Mouse (Mus musculus): ENCODE data around the gene Npw.

Npw gene

DNA sequence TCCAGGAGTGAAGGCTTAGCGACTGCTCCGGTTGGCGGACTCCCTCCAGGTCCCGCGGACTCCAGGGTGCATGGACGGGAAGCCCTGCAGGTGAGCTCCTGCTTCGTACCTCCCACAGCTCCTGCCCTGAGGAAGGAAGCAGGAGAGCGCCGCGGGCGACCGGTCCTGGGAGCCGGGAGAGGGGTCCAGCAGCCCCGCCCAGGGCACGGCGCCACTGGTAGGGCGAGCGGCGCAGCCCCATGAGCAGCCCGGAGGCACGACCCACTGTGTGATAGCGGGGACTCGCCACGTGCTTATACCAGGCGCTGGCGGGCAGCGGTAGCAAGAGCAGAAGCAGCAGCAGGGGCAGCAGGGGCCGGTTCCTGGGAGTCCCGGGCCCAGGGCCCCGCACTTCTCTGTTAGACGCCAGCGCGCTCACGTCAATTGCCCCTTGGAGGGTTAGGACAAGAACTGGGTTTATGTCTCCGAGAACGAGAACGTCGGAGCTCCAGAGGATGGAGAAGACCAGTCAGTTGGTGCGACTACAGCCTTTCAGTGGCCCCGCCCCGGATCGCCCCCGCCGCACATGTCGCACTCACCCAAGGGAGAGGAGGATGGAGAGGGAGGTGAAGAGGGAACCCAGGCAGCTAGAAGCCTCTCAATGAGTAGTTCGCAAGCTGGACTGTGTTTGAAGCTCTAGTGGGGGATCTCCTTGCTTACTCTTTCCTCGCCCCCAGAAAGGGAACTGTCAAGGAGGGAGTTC lies at the start of gene Npw:
TSS of gene Npw (minus strand) at position 441 of the 742 bp plus-strand sequence.
- no peak for DNase-seq (ENCODE audit: low spot score)

- DNase-seq (ENCODE audit: low spot score), result no peak
Observed at GRCm38 (mm10) chr17:24707801-24708425, 49.7 kb upstream of the Npw start.

- DNase-seq (ENCODE audit: low spot score), result peak; percentile 92
Observed at GRCm38 (mm10) chr17:24706982-24707800, 48.9 kb upstream of the Npw start, which contains the start of gene Tbl3. TSS of gene Tbl3 (minus strand) at chr17:24707660.

GRCm38 (mm10) chr17:24705821-24706220 lies 47.6 kb upstream of the Npw start:
- DNase-seq (ENCODE audit: low spot score), result no peak

GRCm38 (mm10) chr17:24701251-24701650 lies 43.0 kb upstream of the Npw start:
- DNase-seq (ENCODE audit: low spot score), result no peak

GRCm38 (mm10) chr17:24699473-24699872 lies 41.2 kb upstream of the Npw start:
- no peak for DNase-seq (ENCODE audit: low spot score)

DNA sequence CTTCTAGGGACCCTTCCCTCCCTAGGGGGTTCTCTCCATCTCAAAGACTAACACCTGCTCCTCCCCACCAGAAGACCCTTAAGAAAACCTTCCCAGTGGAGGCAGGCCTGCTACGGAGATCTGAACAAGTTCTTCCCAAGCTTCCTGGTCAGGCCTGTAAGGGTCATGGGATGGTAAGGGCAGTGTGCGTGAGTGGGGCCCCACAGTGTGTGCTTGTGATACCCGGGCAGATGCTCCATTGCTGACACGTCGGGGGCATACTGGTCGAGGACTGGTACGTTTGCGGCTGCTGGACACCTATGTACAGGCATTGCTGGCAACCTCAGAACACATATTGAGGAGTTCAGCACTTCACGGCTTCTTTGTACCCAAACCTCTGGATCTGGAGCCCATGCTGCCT lies 40.5 kb upstream of the Npw start:
- no peak for DNase-seq (ENCODE audit: low spot score)

- no peak for DNase-seq (ENCODE audit: low spot score)
Observed at GRCm38 (mm10) chr17:24697985-24698384, 39.7 kb upstream of the Npw start.

GRCm38 (mm10) chr17:24696011-24696697 lies 37.9 kb upstream of the Npw start, which contains the start of the genes Gfer and Noxo1:
TSS of gene Gfer (minus strand) at chr17:24696156.
TSS of gene Noxo1 (plus strand) at chr17:24696234.
- DNase-seq (ENCODE audit: low spot score), result peak; percentile 86

DNA sequence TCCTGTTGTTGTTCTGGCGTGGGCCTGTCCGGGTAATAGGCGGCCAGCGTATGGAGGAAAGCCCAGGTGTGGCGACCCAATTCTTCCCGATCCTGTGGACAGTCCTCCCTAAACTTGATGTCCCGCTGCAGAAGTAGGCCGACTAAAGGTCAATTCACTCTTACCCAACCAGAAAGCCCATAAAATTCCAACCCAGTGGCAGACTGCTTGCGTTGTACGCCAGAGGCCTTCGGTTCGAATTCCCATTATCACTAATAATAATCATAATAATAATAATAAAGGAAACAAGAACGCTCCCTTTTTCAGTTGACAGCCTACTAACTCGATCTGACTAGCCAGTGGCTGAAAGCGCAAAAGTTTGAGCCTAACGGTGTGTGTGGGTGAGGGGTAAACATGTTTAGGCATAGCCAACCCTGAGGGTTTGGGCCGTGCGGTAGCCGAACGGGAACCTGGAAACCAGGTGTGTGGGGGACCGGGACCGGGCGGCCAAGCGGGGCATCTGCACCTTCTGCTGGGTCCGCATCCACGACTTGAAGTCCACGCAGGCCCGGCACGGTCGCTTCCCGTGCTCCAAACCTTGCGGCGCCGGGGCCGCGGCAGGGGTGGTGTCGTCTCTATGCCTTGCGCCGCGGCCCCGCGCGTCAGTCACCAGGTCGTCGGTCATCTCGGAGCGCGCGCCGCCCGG lies 37.2 kb upstream of the Npw start:
- no peak for DNase-seq (ENCODE audit: low spot score)

- DNase-seq (ENCODE audit: low spot score), result no peak
Observed at GRCm38 (mm10) chr17:24692385-24692784, 34.1 kb upstream of the Npw start.

DNA sequence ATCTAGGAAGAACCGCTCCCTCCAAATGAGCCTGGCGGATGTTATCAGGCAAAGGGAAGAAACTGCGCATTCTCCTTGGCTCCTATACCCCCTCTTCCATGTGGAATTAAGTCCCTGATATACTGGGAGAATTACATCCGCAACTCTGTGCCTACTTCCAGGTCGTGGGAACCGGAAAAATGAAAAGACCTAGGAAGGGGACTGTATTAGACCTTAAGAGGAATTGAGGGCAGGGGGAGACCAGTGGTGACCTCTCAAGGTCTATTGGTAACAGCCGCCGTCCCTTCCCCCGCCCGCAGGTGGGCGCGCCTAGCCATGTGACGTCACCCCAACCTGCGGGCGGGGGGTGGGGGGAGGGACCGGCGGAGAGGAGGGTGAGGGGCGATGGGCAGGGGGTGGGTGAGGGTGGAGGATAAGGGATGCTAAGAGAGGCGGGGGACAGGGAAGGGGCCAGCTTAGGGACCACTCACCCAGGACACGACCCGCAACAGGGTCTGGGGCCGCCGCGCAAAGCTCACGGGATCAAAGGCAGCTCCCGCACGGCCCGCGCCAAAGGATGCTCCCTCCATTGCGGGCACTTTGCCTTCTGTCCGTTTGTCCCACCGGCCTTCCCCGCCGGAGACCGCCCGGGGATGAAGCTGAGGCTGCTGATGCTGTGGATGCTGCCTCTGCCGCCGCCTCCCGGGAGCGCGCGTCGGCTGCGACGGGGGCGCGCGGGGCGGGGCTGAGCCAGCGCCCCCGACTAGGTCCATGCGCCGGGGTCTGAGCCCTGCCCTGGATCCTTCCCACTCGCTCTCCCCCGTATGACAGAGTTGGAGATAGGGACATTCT lies 31.2 kb upstream of the Npw start, which contains the start of gene Syngr3:
TSS of gene Syngr3 (minus strand) at position 705 of the 831 bp plus-strand sequence.
- DNase-seq (ENCODE audit: low spot score), result no peak

DNA sequence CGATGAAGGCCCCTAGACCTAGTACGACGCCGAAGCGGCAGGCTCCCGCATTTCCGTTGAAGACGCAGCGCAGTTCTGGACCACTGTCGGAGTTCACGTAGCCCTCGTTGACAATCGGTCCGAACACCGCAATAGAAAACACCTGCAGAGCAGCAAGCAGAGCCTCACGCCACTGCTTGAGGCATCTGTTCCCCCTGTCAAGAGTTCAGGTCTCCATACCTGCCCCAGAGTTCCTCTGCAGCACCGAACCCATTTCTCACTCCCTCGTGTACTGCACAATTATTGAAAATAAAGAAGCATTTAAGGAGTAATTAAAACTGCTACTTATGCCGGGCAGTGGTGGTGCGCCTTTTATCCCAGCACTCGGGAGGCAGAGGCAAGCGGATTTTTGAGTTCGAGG lies 29.3 kb upstream of the Npw start:
- DNase-seq (ENCODE audit: low spot score), result no peak

DNA sequence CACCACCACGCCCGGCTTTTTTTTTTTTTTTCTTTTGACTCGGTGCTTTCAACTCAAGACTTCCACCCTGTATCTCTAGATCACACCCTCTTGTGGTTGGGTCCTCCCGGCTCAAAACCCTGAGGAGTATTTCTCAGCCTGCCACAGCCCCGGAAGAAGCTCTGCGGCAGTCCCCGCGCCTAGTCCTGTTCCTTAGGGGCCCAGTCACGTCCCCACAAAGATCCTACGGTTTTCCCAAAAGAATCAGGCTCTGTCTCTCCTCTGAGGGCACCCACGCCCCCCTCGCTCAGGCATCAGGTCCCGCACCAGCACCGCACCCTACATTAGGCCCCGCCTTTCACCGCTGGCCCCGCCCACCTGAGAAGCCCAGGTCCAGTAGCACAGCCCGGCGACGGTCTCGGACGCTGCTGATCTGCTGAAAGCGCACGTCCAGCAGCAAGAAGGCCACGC lies 28.9 kb upstream of the Npw start:
- peak; percentile 52 for DNase-seq (ENCODE audit: low spot score)

DNA sequence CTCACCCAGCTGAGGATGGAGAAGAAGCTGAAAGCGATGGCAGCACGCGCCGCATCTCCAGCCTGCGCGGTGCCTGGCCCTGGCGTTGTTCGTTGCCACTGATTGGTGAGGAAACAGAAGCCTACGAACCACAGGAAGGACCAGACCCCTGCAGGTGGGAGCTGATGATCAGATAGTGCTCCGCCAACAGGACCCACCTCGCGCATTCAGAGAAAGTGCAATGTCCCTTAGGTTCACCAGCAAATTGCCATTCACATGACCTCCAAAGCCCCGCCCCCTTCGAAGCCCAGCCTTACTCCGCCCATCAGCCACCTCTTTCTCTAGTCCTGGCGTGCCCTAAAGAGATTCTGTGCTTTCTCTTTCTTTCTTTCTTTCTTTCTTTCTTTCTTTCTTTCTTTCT lies 28.3 kb upstream of the Npw start:
- no peak for DNase-seq (ENCODE audit: low spot score)

GRCm38 (mm10) chr17:24677500-24678080 lies 19.3 kb upstream of the Npw start:
- no peak for DNase-seq (ENCODE audit: low spot score)

DNA sequence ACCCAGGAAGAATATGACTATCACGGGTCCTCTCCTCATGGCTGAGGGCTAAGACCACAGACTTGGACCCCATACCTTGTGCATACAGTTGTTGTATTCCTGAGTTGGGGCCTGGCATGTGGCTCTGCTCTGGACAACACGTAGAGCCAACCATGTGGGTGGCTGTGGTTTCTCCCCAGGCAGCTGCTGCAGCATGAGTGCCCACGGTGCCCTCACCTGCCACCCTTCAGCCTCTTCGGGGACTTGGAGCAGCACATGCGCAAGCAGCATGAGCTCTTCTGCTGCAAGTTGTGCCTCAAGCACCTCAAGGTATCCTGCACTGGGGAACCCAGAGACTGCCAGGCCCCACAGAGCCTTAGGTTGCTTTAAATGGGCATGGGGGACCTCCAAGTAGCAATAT lies 18.6 kb upstream of the Npw start:
- DNase-seq (ENCODE audit: low spot score), result no peak

DNA sequence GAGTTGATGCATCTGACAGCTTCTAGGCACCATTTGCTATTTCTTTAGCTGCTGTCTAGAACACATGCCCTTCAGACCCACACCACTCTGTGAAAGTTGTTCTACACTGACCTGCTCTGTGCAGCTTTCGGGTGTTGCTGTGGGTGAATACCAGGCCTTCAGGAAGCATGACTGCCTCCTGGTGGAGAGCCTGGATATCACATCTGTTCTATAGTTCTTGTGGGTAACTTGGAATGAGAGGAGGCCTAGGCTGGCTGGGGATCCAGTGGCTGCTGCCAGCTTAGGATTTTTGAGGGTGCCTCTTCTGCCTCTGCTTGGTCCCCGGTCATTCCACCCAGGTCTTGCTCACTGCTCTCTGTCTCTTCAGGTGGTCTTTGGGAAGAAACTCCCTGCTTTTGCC lies 17.9 kb upstream of the Npw start:
- peak; percentile 60 for DNase-seq (ENCODE audit: low spot score)

GRCm38 (mm10) chr17:24674277-24674676 lies 16.0 kb upstream of the Npw start:
- no peak for DNase-seq (ENCODE audit: low spot score)

GRCm38 (mm10) chr17:24672141-24672540 lies 13.9 kb upstream of the Npw start:
- DNase-seq (ENCODE audit: low spot score), result no peak
